Mouse (Mus musculus) left cerebral cortex, postnatal 10 days (tissue): ENCODE measurements around the gene Zfp644. TPM values are rescaled to one million over a fixed set of nuclear protein-coding genes. Genes with fewer than 3 reads are reported as not detected.

Experiments used
- total RNA-seq, 2 experiments: library from RNA; stranded (reverse); gene quantifications; 2 replicates each; pipeline ENCODE4 v1.2.3; 2021

The Zfp644 gene
- total RNA-seq, 2 experiments from 2014 or later, result 91.0 to 91.7 TPM

Other genes with a start within 250 kb of the Zfp644 start
- 1 to 10 TPM; 1.3 to 1.4 TPM for gene Barhl2, start 239.1 kb downstream of the Zfp644 start, total RNA-seq
- gene Gm17304, start 88.2 kb downstream of the Zfp644 start, total RNA-seq, result not detected
- 1 to 10 TPM; 2.7 TPM for gene Hfm1, start 229.0 kb upstream of the Zfp644 start, total RNA-seq